Mouse (Mus musculus) 3134 (cell line): Measurements from ENCODE around the gene Slf2.

ENCODE experiments used
- DNase-seq: peaks from one replicate; pipeline ENCODE4 v3.0.0-alpha.2; 2011; ENCODE audit warnings: low spot score; ENCODE audit not compliant: insufficient read length; ENCODE audit errors: extremely low read depth

The Slf2 gene

DNA sequence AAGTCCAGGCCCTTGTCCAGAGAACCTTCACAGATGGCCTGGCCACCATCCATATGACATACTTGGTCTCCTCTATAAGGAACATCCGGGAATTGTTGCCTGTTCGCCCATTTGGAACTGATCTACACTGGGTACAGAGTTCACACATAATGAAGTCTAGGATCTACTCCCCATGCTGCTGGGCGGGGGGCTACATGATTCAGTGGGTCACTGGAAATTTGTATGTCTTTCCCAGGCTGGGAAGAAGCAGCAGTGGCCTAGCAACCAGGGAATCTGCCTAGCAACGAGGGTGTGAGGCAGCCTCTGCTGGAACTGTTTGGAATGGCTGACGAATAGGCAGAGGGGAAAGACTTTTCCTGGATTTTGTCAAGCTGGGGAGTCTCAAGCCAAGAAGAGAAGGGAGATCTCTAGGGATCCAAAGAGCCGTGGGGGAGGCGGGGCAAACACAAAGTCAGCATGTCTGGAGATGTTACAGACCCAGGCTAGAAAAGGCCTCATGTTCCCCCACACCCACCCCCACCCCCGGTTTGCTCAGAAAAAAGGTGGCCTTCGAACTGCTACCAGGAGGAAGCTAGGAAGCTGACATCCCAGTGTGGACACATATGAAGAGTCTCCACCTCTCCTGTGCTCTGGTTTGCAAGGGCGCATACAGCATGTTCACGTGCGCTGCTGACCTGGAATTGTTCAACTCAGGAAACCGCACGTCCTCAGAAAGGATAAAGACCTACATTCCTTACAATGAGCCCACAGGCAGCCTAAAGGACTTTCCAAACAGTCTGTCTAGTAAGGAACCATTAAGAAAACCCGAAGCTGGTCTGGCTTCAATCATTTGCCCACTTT lies 22.9 kb upstream of the Slf2 start:
- no peak for DNase-seq

- DNase-seq, result no peak
Observed at GRCm38 (mm10) chr19:44908836-44909460, 22.0 kb upstream of the Slf2 start.

DNA sequence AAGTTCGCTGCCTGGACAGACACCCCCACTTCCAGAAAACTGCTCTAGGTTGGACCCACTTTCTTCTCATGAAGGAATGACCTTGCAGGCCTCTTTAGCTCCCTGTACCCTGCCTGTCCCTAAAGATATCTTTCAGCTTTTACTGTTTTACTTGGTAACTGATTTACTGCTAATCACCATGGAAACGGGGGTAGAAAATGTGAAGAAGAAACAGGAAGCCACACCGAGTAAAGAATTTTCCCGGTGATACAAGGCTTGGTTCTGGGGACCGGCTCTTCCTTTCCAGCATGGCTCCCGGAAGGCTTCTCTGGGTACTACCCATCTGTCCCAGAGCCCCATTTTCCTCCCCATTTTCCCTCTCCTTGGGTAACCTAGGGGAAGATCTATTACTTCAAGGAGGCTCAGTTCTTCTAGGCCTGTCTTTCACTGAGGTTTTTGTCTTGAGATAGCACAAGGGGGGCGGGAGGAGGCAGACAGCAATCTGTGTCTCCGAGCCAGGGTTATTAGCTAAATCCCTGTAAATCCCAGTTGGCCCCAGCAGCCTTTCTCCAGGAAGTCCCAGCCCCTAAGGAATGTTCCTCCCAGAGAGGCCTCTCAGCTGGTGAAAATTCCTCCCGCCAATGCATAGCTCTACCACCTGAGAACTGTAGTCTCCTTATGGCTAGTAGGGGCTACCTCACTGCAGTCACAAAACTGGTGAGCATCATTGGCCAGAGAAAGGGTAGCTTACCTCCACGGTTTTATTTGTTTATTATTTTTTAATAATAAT lies 16.3 kb upstream of the Slf2 start:
- no peak for DNase-seq

- DNase-seq, result no peak
Observed at GRCm38 (mm10) chr19:44918171-44918570, 12.8 kb upstream of the Slf2 start.

- no peak for DNase-seq
Observed at GRCm38 (mm10) chr19:44921466-44922139, 9.3 kb upstream of the Slf2 start.

DNA sequence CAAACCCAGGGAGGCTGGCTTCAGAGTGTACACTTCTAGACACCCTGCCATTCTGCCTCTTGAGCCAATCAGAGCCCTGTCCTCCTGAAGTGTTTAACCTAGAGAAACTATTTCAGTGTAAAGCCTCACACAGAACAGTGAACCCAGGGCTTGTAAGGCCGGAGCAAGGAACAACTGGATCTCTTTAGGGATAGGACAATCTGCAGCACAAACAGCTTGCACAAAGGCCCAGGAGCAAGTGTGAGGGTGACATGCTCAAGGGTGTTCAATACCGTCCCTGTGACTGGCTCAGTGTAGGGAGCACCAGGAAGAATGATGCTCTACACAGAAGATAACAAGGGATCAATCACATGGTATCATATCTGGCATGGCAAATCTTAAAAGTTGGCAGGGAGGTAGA lies 8.4 kb upstream of the Slf2 start:
- DNase-seq, result no peak

- DNase-seq, result no peak
Observed at GRCm38 (mm10) chr19:44924699-44925098, 6.3 kb upstream of the Slf2 start.

DNA sequence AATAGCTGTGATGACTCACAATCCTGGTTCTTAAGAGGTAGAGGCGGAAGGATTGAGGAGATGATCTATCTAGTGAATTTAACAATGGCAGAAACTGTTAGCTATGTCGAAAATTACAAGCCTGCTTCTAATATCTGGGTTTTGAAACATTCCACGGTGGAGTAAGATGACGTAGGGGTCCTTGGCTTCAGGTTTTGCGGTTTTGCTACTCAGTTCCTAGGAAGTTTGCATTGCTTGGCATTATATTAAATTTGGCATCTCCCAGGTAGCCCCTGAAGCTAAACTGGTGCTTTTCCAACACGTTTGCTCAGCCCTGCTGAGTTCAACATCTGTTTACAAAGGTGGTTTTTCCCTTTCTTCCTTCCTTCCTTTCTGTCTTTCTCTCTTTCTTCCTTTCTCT lies 4.2 kb upstream of the Slf2 start:
- no peak for DNase-seq

DNA sequence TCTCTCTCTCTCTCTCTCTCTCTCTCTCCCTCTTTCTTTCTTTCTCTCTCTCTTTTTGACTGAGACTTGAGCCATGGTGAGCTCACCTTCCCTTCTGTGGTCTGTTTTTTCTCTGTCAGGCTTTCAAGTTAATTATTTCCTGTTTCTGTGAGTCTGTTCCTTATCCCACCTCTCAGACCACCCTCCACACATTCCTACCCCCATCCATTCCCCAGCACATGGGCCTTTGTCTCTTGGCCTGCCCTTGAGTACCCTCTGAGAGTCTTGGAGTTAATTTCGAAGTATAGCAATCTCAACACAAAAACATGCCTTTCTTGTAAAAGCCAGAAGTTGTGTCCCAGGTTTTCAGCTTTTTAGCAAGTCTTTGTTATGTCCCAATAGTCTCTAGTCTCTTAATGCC lies 3.7 kb upstream of the Slf2 start:
- DNase-seq, result no peak

DNA sequence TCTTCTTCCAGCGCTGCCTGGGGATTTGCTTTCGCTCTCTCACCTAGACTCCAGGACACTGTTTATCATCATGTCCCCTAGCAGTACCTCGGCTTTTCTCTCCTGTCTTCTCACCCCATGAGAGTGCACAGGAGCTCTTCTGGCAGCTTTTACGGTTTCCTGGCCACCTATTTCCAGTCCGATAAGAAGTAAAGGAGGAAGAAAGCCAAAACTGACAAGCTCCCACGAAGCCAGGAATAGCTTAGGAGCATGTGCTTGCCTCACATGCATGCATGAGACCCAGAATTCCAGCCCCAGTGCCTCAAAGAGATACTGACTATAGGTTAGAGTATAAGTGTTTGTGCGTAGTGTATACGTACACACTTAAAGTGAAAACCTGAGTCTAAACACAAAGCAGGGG lies 2.8 kb upstream of the Slf2 start:
- DNase-seq, result no peak

DNA sequence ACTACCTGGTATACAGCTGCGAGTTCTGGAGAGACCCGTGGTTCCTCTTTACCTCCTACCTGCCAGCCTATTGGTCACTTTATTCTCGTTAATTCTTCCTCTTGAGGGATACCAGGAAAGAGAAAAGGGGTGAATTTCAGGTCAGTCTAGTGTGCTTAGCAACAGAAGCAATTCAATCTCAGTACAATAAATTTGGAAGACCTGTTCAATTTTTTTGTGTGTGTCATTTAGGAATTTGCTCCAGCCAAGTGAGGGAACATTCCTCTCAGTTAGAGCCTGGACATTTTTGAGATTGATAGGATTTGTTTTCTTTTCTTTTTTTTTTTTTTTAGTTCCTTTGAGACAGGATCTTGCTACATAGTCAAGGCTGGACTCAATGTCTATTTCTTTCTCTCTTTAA lies 1.7 kb upstream of the Slf2 start:
- no peak for DNase-seq

DNA sequence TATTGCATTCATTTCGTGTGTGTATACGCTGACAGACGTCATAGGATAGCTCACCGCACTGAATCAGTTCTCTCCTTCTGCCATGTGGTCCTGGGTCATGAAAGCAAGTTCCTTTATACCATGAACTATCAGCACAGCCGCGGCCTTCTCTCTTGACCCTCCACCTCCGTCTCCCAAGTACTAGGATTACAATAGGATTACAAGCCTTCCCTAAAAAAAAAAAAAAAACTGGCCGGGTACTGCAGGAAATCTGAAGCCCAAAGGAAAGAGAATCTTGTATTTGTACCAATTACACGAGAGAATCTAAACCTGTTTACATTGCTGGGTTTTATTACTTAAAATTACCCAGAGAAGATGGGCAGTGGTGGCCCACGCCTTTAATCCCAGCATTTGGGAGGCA lies 1.3 kb upstream of the Slf2 start:
- DNase-seq, result no peak

DNA sequence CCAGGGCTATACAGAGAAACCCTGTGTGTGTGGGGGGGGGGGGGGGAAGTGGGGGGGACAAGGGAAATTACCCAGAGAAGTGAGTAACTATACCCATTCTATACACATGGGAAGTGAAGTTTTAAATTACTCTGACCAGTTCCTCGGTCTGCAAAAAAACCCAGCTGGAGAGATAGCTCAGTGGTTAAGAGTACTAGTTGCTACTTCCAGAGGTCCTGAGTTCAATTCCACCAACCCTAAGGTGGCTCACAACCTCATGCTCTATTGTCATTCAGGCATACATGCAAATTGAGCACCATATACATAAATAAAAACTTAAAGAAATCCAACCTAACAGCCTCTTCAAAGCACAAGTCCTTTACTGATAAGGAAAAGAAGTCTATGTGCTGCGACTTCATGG lies 829 bp upstream of the Slf2 start:
- no peak for DNase-seq

GRCm38 (mm10) chr19:44931454-44931759 lies 456 bp downstream of the Slf2 start:
- DNase-seq, result peak; percentile 89

- DNase-seq, result no peak
Observed at GRCm38 (mm10) chr19:44932051-44932450, 1.1 kb downstream of the Slf2 start.

GRCm38 (mm10) chr19:44933136-44933535 lies 2.2 kb downstream of the Slf2 start:
- peak; percentile 18 for DNase-seq

- no peak for DNase-seq
Observed at GRCm38 (mm10) chr19:44959633-44960032, 28.7 kb downstream of the Slf2 start.

DNA sequence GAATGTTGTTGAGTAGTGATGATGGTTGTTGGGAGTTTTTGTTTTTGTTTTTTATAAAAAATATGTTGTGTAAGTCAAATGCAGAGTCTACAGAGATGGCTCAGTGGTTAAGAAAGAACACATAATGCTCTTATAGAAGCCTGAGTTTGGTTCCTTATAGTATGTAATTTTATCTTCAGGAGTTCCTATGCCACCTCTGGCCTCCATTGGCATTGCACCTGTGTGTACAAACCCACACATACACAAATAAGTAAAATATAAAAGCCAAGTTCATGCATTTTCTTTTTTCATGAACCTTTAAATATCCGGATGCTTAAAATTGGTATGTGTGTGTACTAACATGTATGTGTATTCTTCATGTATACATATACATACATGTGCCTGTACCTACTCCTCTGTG lies 35.0 kb downstream of the Slf2 start:
- no peak for DNase-seq

DNA sequence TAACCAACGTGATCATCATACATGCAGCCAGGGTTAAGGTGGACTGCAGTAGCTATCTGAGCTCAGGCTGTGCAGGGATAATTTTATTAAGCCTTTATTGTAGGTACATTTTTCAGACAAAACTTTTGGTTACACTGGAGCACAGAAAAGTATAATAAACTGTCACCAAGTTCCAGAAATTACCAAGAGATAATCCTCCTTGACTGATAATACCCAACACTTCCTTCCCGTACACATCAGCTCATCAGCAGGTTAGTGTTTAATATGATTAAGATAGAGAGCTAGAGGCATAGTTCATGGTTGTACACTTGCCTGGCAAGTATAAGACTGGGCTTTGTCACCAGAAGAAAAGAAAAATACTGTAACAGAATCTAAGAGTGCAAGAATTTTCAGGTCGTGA lies 37.4 kb downstream of the Slf2 start:
- no peak for DNase-seq

DNA sequence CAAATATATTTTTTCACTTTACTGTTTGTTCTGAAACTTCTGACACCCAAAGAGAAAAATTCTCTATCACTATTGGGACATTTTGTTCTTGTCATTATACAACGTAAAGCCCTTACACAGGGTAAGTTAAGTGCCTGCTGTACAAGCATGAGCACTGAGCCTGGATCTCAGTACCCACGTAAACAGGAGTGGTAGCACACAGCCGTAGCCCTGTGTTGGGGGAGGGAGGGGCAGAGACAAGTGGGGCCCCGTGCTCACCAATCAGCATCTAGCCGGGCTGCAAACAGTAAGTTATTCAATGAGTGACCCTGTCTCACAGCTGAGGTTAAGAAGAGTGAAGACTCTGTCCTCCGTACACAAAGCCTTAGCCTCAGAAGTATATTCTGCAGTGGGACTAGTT lies 45.7 kb downstream of the Slf2 start:
- DNase-seq, result no peak

GRCm38 (mm10) chr19:44977148-44977547 lies 46.2 kb downstream of the Slf2 start:
- DNase-seq, result no peak
